Mouse (Mus musculus) layer of hippocampus, adult 2 months (tissue): ENCODE measurements around the gene Slain1. TPM values are rescaled to one million over a fixed set of nuclear protein-coding genes. Genes with fewer than 3 reads are reported as not detected.

Source experiments
- DNase-seq, 2 experiments: peaks; one replicate each; pipeline ENCODE4 v3.0.0; 2022; ENCODE audit warnings: low spot score in 2 of 2
- H3K27ac ChIP-seq: fragments of 200-600 bp; 2 replicates; pipeline ENCODE4 v1.8.1; 2022
- H3K4me3 ChIP-seq: fragments of 200-600 bp; 2 replicates; pipeline ENCODE4 v1.8.1; 2022; ENCODE audit warnings: mild to moderate bottlenecking
- CTCF ChIP-seq: fragments of 200-600 bp; conservative IDR thresholded peaks from 2 replicates; pipeline ENCODE4 v1.8.1; 2022; ENCODE audit warnings: antibody characterized with exemption, mild to moderate bottlenecking, moderate library complexity
- long read RNA-seq, 2 experiments: library from polyadenylated mRNA; stranded (forward); transcript quantifications; one replicate each; pipeline ENCODE4 v2.0.0; 2021; ENCODE audit warnings: borderline mapping rate in 2 of 2
- total RNA-seq, 2 experiments: library from RNA; stranded (reverse); gene quantifications; 2 replicates each; pipeline ENCODE4 v1.2.3; 2021

Slain1 gene
- 10 to 100 TPM; 49.9 to 53.7 TPM for total RNA-seq
- long read RNA-seq, experiment 1, transcript Slain1-201 (7 exons, 2,863 nt), result minor isoform, 17 of 57 reads
- long read RNA-seq, experiment 1, transcript Slain1-203 (8 exons, 1,998 nt), result major isoform, 35 of 57 reads
- long read RNA-seq, experiment 1, partial matches to known transcripts, result 3 of 57 reads
- long read RNA-seq, experiment 1, other reads (novel, unspliced or antisense), result 2 of 57 reads
- long read RNA-seq, experiment 2, transcript Slain1-203 (8 exons, 1,998 nt), result major isoform, 40 of 63 reads
- long read RNA-seq, experiment 2, transcript Slain1-201 (7 exons, 2,863 nt), result minor isoform, 15 of 63 reads
- long read RNA-seq, experiment 2, partial matches to known transcripts, result 4 of 63 reads
- long read RNA-seq, experiment 2, other reads (novel, unspliced or antisense), result 4 of 63 reads

DNA sequence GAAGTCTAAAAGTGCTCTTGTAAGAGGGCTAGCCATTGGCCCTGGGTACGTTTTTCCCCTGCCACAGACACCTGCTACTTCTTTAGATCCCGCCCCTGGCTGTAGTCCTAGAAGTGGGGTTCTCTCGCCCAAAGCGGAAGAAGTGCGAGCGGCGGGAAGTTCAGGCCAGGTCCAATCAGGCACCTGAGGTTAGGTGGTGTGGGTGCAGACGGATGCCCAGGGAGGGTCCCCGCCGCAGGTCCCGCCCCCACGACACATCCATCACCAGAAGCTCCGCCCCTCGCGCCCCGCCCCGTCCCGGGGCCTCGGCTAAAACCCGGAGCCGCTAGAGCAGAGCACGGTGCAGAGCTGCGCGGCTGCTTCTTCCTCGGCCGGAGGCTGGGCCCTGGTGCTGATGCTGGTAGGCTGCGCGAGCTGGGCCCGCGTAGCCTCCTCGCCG lies at the start of gene Slain1:
Slain1 (plus strand) TSS at position 333 of the 439 bp plus-strand sequence.
- peak within 1 kb of the TSS; percentile 90 for H3K4me3 ChIP-seq

DNA sequence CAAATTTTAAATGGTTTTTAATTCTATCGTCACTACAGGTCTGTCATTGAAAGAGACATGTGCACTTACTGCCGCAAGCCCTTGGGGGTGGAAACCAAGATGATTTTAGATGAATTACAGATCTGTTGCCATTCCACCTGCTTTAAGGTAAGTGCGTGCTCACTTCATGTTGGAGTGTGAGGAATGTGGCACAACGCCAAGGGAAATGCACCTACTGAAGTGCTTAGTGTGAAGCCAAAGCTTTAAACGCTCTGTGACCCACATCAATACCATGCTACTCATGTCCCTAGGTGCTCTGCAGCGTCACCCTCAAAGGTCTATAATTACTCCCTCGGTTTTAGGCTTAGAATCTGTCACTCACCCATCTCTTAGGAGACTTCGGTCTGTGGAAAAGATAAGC lies 42.0 kb upstream of the Slain1 start:
- TF ChIP-seq CTCF, result no peak
- Histone ChIP-seq H3K4me3 (no peak overlapping the region), H3K27ac (no peak overlapping the region)
- no peak for DNase-seq

More for the DNA sequence above, at the start of gene Slain1:
- peak; percentile 91 to 92 for DNase-seq
- TF ChIP-seq CTCF, result no peak
- peak within 1 kb of the TSS; percentile 96 for H3K27ac ChIP-seq

DNA sequence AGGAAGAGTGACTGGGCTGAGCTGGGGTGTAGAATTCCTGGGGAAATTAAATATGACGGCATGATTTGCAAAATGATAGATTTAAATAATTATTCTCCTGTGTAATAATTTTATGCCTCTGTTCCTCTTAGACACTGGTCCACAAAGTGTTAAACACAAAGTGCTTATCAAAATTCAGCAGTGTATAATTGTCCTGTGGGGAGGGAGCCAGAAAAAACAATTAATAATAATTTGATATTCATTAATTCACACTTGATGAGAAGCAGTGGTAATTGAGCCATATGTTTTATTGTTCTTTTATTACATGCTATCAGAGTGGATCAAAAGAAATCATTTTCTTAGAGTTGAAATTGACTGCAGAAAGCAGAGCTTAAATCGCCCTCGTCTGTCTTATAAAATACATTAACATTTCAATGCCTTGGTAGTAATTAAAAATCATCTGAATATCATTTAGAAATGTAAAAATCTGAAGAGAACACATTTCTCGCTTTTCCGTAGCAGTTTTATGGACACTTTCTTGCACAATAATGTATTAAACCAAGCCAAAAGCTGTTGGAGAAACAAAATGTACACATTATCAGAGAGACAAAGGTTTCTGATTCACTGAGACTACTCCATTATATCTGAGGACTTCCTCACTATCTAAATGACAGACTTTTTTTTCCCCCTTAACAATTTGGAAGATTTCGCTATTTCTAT lies 36.3 kb upstream of the Slain1 start:
- no peak for TF ChIP-seq CTCF
- no peak overlapping the region for H3K27ac ChIP-seq
- DNase-seq, result no peak
- no peak overlapping the region for H3K4me3 ChIP-seq

DNA sequence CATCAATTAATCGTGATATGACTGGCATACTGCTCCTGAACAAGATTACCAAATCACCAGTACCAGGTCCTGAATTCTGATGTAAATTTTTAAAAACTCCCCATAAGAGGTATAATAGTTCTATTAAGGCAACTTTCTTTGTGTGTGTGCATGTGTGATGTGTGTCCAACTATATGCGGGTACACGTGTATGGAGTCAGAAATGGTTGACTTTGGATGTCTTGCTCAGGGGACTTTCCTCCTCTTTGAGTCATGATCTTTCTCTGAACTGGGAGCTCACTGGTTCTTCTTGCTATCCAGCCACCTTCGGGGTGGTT lies 35.8 kb upstream of the Slain1 start:
- no peak for TF ChIP-seq CTCF
- Histone ChIP-seq H3K4me3 (no peak overlapping the region), H3K27ac (no peak overlapping the region)
- no peak for DNase-seq

DNA sequence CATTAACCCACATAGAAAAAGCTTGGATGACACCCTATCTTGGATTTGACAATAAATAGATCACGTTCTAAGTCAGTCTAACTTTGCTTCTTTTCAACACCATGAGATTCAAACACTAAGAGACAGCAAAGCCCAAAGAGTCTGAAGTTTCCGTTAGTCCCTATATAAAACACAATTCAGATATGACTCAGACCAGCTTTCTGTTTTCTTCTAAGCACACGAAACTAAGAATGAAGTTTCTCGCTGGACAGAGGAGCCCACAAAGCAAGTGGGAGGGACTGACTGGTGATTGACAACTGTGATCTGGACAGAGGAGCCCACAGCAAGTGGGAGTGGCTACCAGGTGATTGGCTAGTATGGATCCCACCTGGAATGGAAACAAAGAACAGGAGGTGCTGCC lies 30.3 kb upstream of the Slain1 start:
- DNase-seq, result no peak
- Histone ChIP-seq H3K4me3 (no peak overlapping the region), H3K27ac (no peak overlapping the region)
- no peak for TF ChIP-seq CTCF

DNA sequence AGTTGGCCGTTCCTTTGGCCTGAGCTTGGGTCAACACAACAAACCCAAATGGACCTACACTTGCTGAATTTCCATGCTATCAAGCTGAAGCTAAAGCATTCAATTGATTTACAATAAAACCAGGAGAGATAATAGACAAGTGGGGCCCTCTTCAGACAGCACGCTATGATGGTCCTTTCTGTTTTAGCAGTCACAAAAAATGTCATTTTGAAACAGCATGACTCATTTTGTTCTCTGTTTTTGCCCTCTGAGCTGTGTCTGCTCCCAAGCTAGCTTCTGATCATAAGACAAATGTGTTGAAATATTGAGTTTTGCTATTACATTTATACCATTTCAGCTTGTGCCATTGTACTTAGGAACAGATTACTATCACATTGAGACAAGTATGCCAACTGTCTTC lies 28.8 kb upstream of the Slain1 start:
- no peak overlapping the region for H3K27ac ChIP-seq
- DNase-seq, result no peak
- no peak overlapping the region for H3K4me3 ChIP-seq
- TF ChIP-seq CTCF, result no peak

DNA sequence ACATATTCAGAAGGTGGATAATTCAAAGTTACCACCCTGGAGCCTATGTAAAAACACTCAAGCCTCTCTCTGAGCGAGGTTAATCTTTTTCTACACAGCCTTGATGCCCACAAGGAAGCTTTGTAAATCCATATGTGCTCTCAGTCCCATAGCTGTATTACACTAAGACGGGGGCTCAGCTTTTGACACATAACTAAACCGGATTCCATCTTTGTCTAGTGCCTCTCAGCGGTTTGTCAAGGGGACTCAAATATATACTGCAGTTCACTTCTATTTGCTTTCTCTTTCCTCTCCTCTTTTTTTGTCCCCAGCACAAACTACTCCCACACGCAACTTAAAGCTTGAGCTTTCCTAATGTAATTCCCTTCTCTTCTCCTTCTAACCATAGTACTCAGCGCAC lies 23.9 kb upstream of the Slain1 start:
- H3K4me3 ChIP-seq, result no peak overlapping the region
- DNase-seq, result no peak

DNA sequence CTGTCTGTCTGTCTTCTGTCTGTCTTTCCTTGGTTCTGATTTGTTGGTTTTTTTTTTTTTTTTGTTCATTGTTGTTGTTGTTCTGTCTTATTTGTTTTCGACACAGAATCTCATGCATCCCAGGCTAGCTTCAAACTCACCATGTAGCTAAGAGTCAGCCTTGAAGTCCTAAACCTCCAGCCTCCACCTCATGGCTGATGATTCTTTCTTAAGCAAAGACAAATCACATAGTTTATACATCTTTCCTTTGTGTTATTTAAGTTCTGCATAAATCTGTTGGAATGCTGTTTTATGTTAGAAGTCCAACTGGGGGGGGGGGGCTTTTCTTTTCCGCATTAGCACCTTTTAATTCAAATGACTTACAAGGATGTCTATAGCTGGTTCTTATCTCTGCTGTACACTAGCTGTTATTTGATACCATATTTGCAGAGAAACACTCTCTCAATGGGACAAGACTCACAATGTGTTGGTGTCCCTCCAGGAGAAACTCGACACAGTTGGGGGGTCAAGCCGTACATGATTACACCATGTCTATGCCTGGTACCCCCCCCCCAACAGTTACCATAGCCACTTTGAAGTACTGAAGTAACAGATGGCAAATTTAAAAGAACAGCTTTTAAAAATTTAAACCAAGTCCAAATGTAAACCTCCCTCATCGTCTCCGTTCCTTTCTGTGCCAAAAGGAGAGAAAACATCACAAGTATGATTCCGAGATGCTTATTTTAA lies 20.2 kb upstream of the Slain1 start:
- TF ChIP-seq CTCF, result no peak
- DNase-seq, result no peak
- H3K4me3 ChIP-seq, result no peak overlapping the region
- no peak overlapping the region for H3K27ac ChIP-seq

More for the DNA sequence above, 23.9 kb upstream of the Slain1 start:
- TF ChIP-seq CTCF, result no peak
- H3K27ac ChIP-seq, result no peak overlapping the region

DNA sequence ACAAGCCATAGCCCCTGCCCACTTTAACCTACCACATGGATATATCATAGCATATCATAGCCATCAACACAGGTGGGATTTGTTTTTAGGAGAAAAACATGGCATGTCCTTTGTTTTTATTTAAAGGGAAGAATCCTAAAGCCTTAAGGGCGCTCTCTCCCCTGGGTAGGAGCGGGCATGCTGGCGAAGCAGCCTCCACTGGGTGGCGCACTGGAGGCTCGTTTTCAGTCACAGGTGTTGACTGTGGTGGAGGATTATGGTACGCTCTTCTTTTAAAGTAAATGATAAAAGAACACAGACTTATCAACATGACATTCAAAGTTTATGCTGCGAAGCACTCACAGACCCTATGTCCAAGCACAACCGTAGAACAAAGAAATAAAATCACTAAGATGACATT lies 19.5 kb upstream of the Slain1 start:
- no peak overlapping the region for H3K4me3 ChIP-seq
- TF ChIP-seq CTCF, result peak; percentile 77
- DNase-seq, result peak in 1 of 2 experiments; percentile 63
- H3K27ac ChIP-seq, result no peak overlapping the region

DNA sequence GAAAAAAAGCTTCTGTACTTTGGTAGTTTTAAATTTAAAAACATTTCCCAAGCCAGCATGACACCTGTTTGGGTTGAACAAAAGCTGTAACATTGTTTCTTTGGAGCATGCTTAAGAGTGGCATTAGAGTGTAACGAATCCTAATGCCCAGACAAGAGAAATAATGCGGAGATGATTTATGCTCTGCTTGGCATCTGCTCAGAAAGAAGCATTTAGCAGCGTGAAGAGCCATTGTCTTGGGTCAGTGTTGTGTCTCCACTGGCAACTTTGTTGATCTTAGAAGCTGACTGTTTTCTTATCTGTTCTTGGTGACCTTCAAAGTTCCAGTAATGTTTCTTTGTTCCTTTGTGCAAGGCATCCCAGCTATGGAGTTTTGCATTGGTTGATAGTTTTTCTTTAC lies 6.1 kb upstream of the Slain1 start:
- Histone ChIP-seq H3K4me3 (no peak overlapping the region), H3K27ac (no peak overlapping the region)
- DNase-seq, result no peak
- TF ChIP-seq CTCF, result no peak

DNA sequence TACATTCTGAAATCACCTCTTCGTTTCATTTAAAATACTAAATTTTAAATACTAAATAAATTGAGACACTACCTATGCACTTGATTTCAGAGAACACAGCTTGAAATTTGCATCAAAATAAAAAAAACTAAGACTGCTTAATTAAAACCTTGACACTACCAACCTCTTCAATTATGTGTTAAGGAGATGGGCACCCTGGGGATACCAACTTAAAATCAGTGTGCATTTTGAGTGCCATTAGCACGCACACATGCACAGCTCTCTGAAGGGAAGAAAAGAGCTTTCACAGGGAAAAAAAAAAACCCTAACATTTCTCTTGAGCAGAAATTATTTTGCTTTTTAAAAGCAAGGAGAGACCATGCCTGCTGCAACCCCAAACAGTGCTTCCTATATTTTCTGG lies 2.0 kb upstream of the Slain1 start:
- Histone ChIP-seq H3K4me3 (no peak overlapping the region), H3K27ac (no peak overlapping the region)
- no peak for DNase-seq
- no peak for TF ChIP-seq CTCF

DNA sequence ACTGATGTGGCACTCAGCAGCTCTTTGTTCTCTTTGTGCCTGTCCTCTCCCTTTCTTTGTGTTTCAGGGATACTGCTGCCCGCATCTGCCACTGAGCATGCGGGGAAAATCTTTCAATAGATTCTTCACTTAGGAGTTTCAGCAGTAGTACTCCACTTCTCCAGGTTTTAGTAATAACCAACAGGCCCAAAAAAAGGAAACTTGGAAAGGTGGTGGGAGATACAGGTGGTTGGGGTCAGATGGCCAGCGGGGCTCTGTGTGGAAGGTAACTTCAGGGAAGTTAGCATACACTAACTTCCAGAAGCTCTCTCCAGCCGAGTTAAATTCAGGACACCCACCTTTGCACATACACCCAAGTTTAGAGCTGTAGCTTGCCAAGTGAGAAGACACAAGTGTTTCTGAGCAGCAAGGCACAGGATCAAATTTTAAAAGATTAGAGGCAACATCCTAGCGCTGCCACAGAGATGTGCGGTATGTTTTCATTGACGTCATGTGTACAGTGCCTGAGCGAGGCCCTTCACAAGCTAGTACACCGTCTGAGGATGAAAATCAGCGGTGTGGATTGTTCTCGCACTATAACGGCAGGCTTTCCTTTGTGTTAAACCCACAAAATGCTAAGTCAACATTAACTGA lies 1.3 kb upstream of the Slain1 start:
- no peak for TF ChIP-seq CTCF
- H3K27ac ChIP-seq, result peak overlapping the region; percentile 46; the same call in 1 of the 2 replicates

DNA sequence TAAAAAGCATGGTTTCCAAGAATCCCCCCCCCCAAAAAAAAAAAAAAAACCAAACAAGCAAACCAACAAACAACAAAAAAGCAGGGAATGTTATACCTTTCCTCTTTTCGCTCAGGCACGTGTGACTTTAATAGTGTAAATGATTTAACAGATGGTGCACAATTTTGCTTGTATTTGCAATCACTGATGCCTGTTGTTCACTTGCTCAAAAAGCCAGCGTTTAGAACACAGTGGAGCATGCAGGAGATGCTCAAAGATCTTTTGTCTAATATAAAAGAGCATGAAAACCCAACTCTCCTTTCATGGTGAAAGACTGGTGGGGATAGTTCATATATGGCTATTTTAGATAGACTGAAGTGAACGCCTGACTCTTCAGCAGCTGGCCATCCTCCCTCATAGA lies 726 bp upstream of the Slain1 start:
- peak overlapping the region; percentile 90 for H3K4me3 ChIP-seq
- no peak for DNase-seq
- TF ChIP-seq CTCF, result no peak
- H3K27ac ChIP-seq, result peak overlapping the region; percentile 96; the same call in 1 of the 2 replicates

More for the DNA sequence above, 1.3 kb upstream of the Slain1 start:
- peak overlapping the region; percentile 18; the same call in 1 of the 2 replicates for H3K4me3 ChIP-seq
- no peak for DNase-seq
